Mouse (Mus musculus) midbrain, embryonic 13.5 days (tissue): ENCODE results near the gene Banp. TPM values are rescaled to one million over a fixed set of nuclear protein-coding genes. Genes with fewer than 3 reads are reported as not detected.
A peak's percentile ranks its signal among the peaks of the same experiment; 100 is the strongest.

Source experiments
- ATAC-seq: fragments of 200-750 bp; cut with Nextera tagmentation; 2 replicates; pipeline ENCODE4 v1.8.0; 2017; ENCODE audit warnings: mild to moderate bottlenecking, moderate TSS enrichment, moderate library complexity
- H3K27ac ChIP-seq: fragments of 300-500 bp; sonication (generic); 2 replicates; pipeline ENCODE4 v1.5.1; 2015; ENCODE audit warnings: inconsistent platforms, mild to moderate bottlenecking, moderate library complexity
- H3K27me3 ChIP-seq: fragments of 300-500 bp; sonication (generic); 2 replicates; pipeline ENCODE4 v1.6.1; 2015; ENCODE audit warnings: mild to moderate bottlenecking, inconsistent platforms
- H3K36me3 ChIP-seq: fragments of 300-500 bp; sonication (generic); 2 replicates; pipeline ENCODE4 v1.6.1; 2015; ENCODE audit warnings: mild to moderate bottlenecking, inconsistent platforms
- H3K4me1 ChIP-seq: fragments of 300-500 bp; sonication (generic); replicated peaks from 2 replicates; pipeline ENCODE4 v1.6.1; 2015; ENCODE audit warnings: inconsistent platforms
- H3K4me2 ChIP-seq: fragments of 300-500 bp; sonication (generic); replicated peaks from 2 replicates; pipeline ENCODE4 v1.6.1; 2015; ENCODE audit warnings: moderate library complexity, mild to moderate bottlenecking, inconsistent platforms
- H3K4me3 ChIP-seq: fragments of 300-500 bp; sonication (generic); replicated peaks from 2 replicates; pipeline ENCODE4 v1.5.1; 2015; ENCODE audit warnings: mild to moderate bottlenecking, inconsistent platforms
- H3K9ac ChIP-seq: fragments of 300-500 bp; sonication (generic); replicated peaks from 2 replicates; pipeline ENCODE4 v1.6.1; 2015; ENCODE audit warnings: mild to moderate bottlenecking, inconsistent platforms
- H3K9me3 ChIP-seq: fragments of 300-500 bp; sonication (generic); 2 replicates; pipeline ENCODE4 v1.6.1; 2016; ENCODE audit warnings: mild to moderate bottlenecking, inconsistent platforms
- WGBS: fragments of 180-500 bp; shearing (Covaris S2); methylation state at CpG from one replicate; pipeline ENCODE4 v1.1.7; 2015; 5-methylcytosine and 5-hydroxymethylcytosine counted together
- polyA plus RNA-seq: library from polyadenylated mRNA; unstranded; fragments of >200 nt; fragmentation: Nextera tagmentation; extraction: Ambion mirVana; gene quantifications from 2 replicates; pipeline ENCODE4 v1.2.1, GENCODE M21; 2015

Banp gene
- polyA plus RNA-seq, 1 experiment from 2014 or later, result 62.4 TPM

GRCm38 (mm10) chr8:121944831-121945230, 4.7 kb upstream of the Banp start, which contains the start of gene Car5a:
Gene Car5a (minus strand): TSS chr8:121944904.
- no peak for ATAC-seq

GRCm38 (mm10) chr8:121946351-121946750, 3.2 kb upstream of the Banp start:
- ATAC-seq, result no peak
- H3K4me2 ChIP-seq, result no peak overlapping the region
- no peaks in the 10 kb centered on the region for H3K36me3 ChIP-seq
- 0 out of 2 replicates have a peak, but pooled peaks cover 4% of the 10 kb centered on the region for H3K27me3 ChIP-seq
- no peaks in the 10 kb centered on the region for H3K9me3 ChIP-seq
- H3K9ac ChIP-seq, result no peak overlapping the region
- no peak overlapping the region for H3K4me3 ChIP-seq
- 81% methylated on average over 7 of the region's 7 CpGs for WGBS
- peaks cover 31% of the 10 kb centered on the region for H3K4me1 ChIP-seq
- no peak overlapping the region for H3K27ac ChIP-seq

More at GRCm38 (mm10) chr8:121944831-121945230, 4.7 kb upstream of the Banp start, which contains the start of gene Car5a:
- Histone ChIP-seq H3K9ac (peak within 1 kb of the TSS; percentile 36; the same call in 1 of the 2 replicates), H3K4me3 (no peak within 1 kb of the TSS), H3K27ac (no peak within 1 kb of the TSS), H3K4me2 (no peak within 1 kb of the TSS), H3K4me1 (peaks cover 30% of the 10 kb centered on the region), H3K27me3 (0 out of 2 replicates have a peak, but pooled peaks cover 4% of the 10 kb centered on the region), H3K9me3 (no peaks in the 10 kb centered on the region), H3K36me3 (no peaks in the 10 kb centered on the region)

GRCm38 (mm10) chr8:121947047-121947752, 2.4 kb upstream of the Banp start:
- H3K27ac ChIP-seq, result peak overlapping the region; percentile 79
- H3K36me3 ChIP-seq, result no peaks in the 10 kb centered on the region
- WGBS, result 26% methylated on average over 19 of the region's 19 CpGs
- H3K27me3 ChIP-seq, result 0 out of 2 replicates have a peak, but pooled peaks cover 4% of the 10 kb centered on the region
- peak overlapping the region; percentile 54 for H3K9ac ChIP-seq
- peak overlapping the region; percentile 36 for H3K4me3 ChIP-seq
- H3K4me2 ChIP-seq, result peak overlapping the region; percentile 63
- H3K9me3 ChIP-seq, result no peaks in the 10 kb centered on the region
- peaks cover 39% of the 10 kb centered on the region for H3K4me1 ChIP-seq
- ATAC-seq, result no peak

- no peaks in the 10 kb centered on the region for H3K36me3 ChIP-seq
- H3K4me2 ChIP-seq, result peak overlapping the region; percentile 63
- peaks cover 45% of the 10 kb centered on the region for H3K4me1 ChIP-seq
- ATAC-seq, result peak; percentile 29
- H3K27ac ChIP-seq, result peak overlapping the region; percentile 82
- no peaks in the 10 kb centered on the region for H3K9me3 ChIP-seq
- peak overlapping the region; percentile 54 for H3K9ac ChIP-seq
- H3K4me3 ChIP-seq, result peak overlapping the region; percentile 36
- 0 out of 2 replicates have a peak, but pooled peaks cover 4% of the 10 kb centered on the region for H3K27me3 ChIP-seq
- under 1% methylated on average over 18 of the region's 18 CpGs for WGBS
These were observed 1.8 kb upstream of the Banp start for GRCm38 (mm10) chr8:121947753-121948141.

GRCm38 (mm10) chr8:121948321-121949145, 1.0 kb upstream of the Banp start:
- peak overlapping the region; percentile 54; the same call in 1 of the 2 replicates for H3K9ac ChIP-seq
- no peaks in the 10 kb centered on the region for H3K9me3 ChIP-seq
- peaks cover 53% of the 10 kb centered on the region for H3K4me1 ChIP-seq
- H3K4me3 ChIP-seq, result peak overlapping the region; percentile 36
- peak overlapping the region; percentile 63 for H3K4me2 ChIP-seq
- peaks cover under 1% of the 10 kb centered on the region; the same call in 1 of the 2 replicates for H3K36me3 ChIP-seq
- H3K27ac ChIP-seq, result peak overlapping the region; percentile 82
- no peak for ATAC-seq
- WGBS, result 52% methylated on average over 19 of the region's 19 CpGs
- H3K27me3 ChIP-seq, result 0 out of 2 replicates have a peak, but pooled peaks cover 4% of the 10 kb centered on the region

GRCm38 (mm10) chr8:121949941-121950748, 595 bp downstream of the Banp start:
- Histone ChIP-seq H3K4me1 (peaks cover 58% of the 10 kb centered on the region), H3K9ac (peak overlapping the region; percentile 99), H3K27ac (peak overlapping the region; percentile 96), H3K36me3 (peaks cover 15% of the 10 kb centered on the region), H3K9me3 (no peaks in the 10 kb centered on the region), H3K4me2 (peak overlapping the region; percentile 90), H3K4me3 (peak overlapping the region; percentile 95), H3K27me3 (0 out of 2 replicates have a peak, but pooled peaks cover 2% of the 10 kb centered on the region)
- ATAC-seq, result peak; percentile 96
- under 1% methylated on average over 64 of the region's 66 CpGs for WGBS

- ATAC-seq, result peak; percentile 15
- Histone ChIP-seq H3K9ac (peak overlapping the region; percentile 99), H3K36me3 (peaks cover 18% of the 10 kb centered on the region), H3K9me3 (no peaks in the 10 kb centered on the region), H3K4me2 (peak overlapping the region; percentile 90), H3K4me1 (peaks cover 58% of the 10 kb centered on the region), H3K27ac (peak overlapping the region; percentile 96), H3K27me3 (no peaks in the 10 kb centered on the region), H3K4me3 (peak overlapping the region; percentile 95)
- WGBS, result under 1% methylated on average over 96 of the region's 97 CpGs
These were observed 1.5 kb downstream of the Banp start for GRCm38 (mm10) chr8:121950749-121951655.

GRCm38 (mm10) chr8:121951656-121952009, 2.1 kb downstream of the Banp start:
- peaks cover 56% of the 10 kb centered on the region for H3K4me1 ChIP-seq
- peak overlapping the region; percentile 96 for H3K27ac ChIP-seq
- H3K36me3 ChIP-seq, result peaks cover 18% of the 10 kb centered on the region
- H3K4me3 ChIP-seq, result peak overlapping the region; percentile 95
- H3K9me3 ChIP-seq, result no peaks in the 10 kb centered on the region
- no peak for ATAC-seq
- peak overlapping the region; percentile 99 for H3K9ac ChIP-seq
- WGBS, result 37% methylated on average over 7 of the region's 7 CpGs
- H3K27me3 ChIP-seq, result no peaks in the 10 kb centered on the region
- peak overlapping the region; percentile 90 for H3K4me2 ChIP-seq

- H3K4me2 ChIP-seq, result peak overlapping the region; percentile 90
- H3K9me3 ChIP-seq, result no peaks in the 10 kb centered on the region
- H3K27me3 ChIP-seq, result no peaks in the 10 kb centered on the region
- no peak for ATAC-seq
- H3K27ac ChIP-seq, result no peak overlapping the region
- H3K36me3 ChIP-seq, result peaks cover 18% of the 10 kb centered on the region
- H3K4me1 ChIP-seq, result peaks cover 51% of the 10 kb centered on the region
- H3K4me3 ChIP-seq, result peak overlapping the region; percentile 95
- peak overlapping the region; percentile 51 for H3K9ac ChIP-seq
These were observed 2.6 kb downstream of the Banp start for GRCm38 (mm10) chr8:121952122-121952521.

- Histone ChIP-seq H3K27ac (no peak overlapping the region), H3K9me3 (no peaks in the 10 kb centered on the region), H3K9ac (no peak overlapping the region; the same call in 1 of the 2 replicates), H3K27me3 (no peaks in the 10 kb centered on the region), H3K4me2 (peak overlapping the region; percentile 90), H3K4me3 (peak overlapping the region; percentile 95; the same call in 1 of the 2 replicates), H3K4me1 (peaks cover 45% of the 10 kb centered on the region), H3K36me3 (peaks cover 18% of the 10 kb centered on the region)
- WGBS, result 88% methylated on average over 7 of the region's 7 CpGs
- ATAC-seq, result no peak
These were observed 3.2 kb downstream of the Banp start for GRCm38 (mm10) chr8:121952800-121953199.
